Mouse (Mus musculus): Measurements from ENCODE around the gene Tssk3.

Gene Tssk3

GRCm38 (mm10) chr4:129507434-129508236 is 16.8 kb upstream of the Tssk3 start:
- H3K27me3 ChIP-seq (ENCODE audit: insufficient read depth, low read length) = no peaks in the 10 kb centered on the region
- no peaks in the 10 kb centered on the region for H3K9me3 ChIP-seq (ENCODE audit: low read length)
- TF ChIP-seq CTCF (conservative IDR thresholded peaks at IDR 0.05; ENCODE audit: low read length) (no peak), NANOG (IDR thresholded peaks at IDR 0.05; ENCODE audit: borderline replicate concordance, low read length) (no peak), POU5F1 (IDR thresholded peaks at IDR 0.05; ENCODE audit: borderline replicate concordance, low read length) (no peak)
- H3K4me1 ChIP-seq (replicated peaks; ENCODE audit: low read depth, low read length) = peaks cover 87% of the 10 kb centered on the region
- no peaks in the 10 kb centered on the region for H3K36me3 ChIP-seq (ENCODE audit: insufficient read depth, low read length)
- H3K4me3 ChIP-seq (replicated peaks; ENCODE audit: low read length) = no peak overlapping the region; the same call in 1 of the 2 replicates

- TF ChIP-seq NANOG (IDR thresholded peaks at IDR 0.05; ENCODE audit: borderline replicate concordance, low read length) (no peak), CTCF (conservative IDR thresholded peaks at IDR 0.05; ENCODE audit: low read length) (no peak), POU5F1 (IDR thresholded peaks at IDR 0.05; ENCODE audit: borderline replicate concordance, low read length) (no peak)
- Histone ChIP-seq H3K4me1 (replicated peaks; ENCODE audit: low read depth, low read length) (peaks cover 78% of the 10 kb centered on the region), H3K4me3 (replicated peaks; ENCODE audit: low read length) (no peak overlapping the region), H3K36me3 (ENCODE audit: insufficient read depth, low read length) (no peaks in the 10 kb centered on the region), H3K9me3 (ENCODE audit: low read length) (no peaks in the 10 kb centered on the region), H3K27me3 (ENCODE audit: insufficient read depth, low read length) (no peaks in the 10 kb centered on the region)
These were observed 14.7 kb upstream of the Tssk3 start for GRCm38 (mm10) chr4:129505511-129505910.

DNA sequence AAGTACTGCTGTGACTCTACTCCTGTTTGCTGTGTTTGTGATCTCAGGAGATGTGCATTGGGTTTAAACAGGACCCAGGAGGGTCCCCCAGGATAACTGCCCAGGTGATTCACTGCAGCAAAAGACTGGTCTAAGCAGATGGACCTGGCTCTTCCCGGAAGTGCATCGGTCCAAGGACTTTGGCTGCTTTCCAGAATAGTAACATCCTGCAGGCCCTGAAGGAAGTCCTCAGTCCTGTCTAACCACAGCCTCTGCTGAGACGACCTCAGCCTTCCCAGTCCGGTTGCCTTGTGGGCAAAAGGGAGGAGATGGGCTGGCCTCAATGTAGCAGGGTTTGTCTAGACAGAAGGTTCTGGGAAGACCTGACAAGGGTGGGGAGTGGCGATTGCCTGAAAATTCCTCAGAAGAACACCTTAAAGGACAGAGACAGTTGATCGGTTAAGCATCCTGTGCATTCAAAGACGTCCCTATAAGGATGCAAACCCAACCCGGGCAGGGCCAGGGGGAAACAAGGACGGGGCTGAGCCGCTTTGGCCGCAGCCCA is 12.2 kb upstream of the Tssk3 start:
- no peak for TF ChIP-seq POU5F1 (IDR thresholded peaks at IDR 0.05; ENCODE audit: borderline replicate concordance, low read length)
- peak; percentile 57; the same call in 1 of the 2 replicates for TF ChIP-seq NANOG (IDR thresholded peaks at IDR 0.05; ENCODE audit: borderline replicate concordance, low read length)
- H3K4me1 ChIP-seq (replicated peaks; ENCODE audit: low read depth, low read length) = peaks cover 75% of the 10 kb centered on the region
- H3K36me3 ChIP-seq (ENCODE audit: insufficient read depth, low read length) = no peaks in the 10 kb centered on the region
- H3K4me3 ChIP-seq (replicated peaks; ENCODE audit: low read length) = peak overlapping the region; percentile 21
- H3K27me3 ChIP-seq (ENCODE audit: insufficient read depth, low read length) = no peaks in the 10 kb centered on the region
- no peaks in the 10 kb centered on the region for H3K9me3 ChIP-seq (ENCODE audit: low read length)

- Histone ChIP-seq H3K27me3 (ENCODE audit: insufficient read depth, low read length) (no peaks in the 10 kb centered on the region), H3K4me1 (replicated peaks; ENCODE audit: low read depth, low read length) (peaks cover 75% of the 10 kb centered on the region), H3K9me3 (ENCODE audit: low read length) (no peaks in the 10 kb centered on the region), H3K4me3 (replicated peaks; ENCODE audit: low read length) (peak overlapping the region; percentile 21), H3K36me3 (ENCODE audit: insufficient read depth, low read length) (no peaks in the 10 kb centered on the region)
- TF ChIP-seq CTCF (conservative IDR thresholded peaks at IDR 0.05; ENCODE audit: low read length) (no peak), NANOG (IDR thresholded peaks at IDR 0.05; ENCODE audit: borderline replicate concordance, low read length) (no peak), POU5F1 (IDR thresholded peaks at IDR 0.05; ENCODE audit: borderline replicate concordance, low read length) (no peak)
These were observed 11.6 kb upstream of the Tssk3 start for GRCm38 (mm10) chr4:129502327-129502888.

DNA sequence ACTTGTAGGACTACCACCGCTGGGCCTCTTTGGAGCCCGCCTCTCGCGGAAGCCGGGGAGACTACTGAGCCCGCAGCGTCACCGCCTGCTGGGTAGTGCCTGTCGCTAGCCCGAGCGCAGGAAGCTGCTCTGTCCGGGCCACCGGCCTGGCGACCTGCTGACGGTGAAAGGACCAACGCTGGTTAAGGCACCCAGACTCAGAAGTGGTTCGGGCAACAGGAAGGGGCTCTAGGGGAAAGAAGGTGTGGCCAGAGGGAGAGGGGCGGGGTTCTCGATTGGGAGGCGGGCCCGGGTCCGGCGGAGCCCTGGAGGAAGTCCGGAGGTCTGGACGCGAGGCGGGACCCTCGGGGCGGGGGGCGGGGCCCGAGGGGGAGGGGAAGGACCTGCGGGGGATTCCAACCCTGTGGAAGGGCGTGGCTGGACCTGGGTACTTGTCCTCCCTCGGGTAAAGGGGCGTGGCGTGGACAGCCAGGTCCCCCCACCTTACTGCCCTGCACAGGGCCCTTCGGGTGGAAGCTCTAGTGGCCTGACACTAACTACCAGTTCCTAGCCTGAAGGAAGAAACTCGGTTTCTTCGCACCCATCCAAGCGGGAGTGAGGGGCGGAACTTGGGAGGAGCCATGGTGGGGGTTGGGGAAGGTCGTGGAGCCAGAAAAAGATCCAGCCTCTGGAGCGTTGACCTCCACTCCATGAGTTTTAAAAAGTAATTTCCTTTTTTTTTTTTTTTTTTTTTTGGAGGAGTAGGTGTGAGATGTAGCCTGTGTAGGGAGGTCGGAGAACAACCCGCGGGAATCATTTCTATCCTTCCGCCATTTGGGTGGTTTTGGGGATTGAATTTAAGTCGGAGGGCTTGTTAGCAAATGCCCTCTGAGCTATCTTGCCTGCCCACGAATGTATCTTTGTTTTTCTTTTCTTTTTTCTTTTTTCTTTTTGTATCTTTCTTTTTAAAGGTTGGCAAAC is 10.1 kb upstream of the Tssk3 start:
- Histone ChIP-seq H3K9me3 (ENCODE audit: low read length) (no peaks in the 10 kb centered on the region), H3K4me1 (replicated peaks; ENCODE audit: low read depth, low read length) (peaks cover 83% of the 10 kb centered on the region), H3K36me3 (ENCODE audit: insufficient read depth, low read length) (no peaks in the 10 kb centered on the region), H3K27me3 (ENCODE audit: insufficient read depth, low read length) (no peaks in the 10 kb centered on the region), H3K4me3 (replicated peaks; ENCODE audit: low read length) (peak overlapping the region; percentile 81)
- TF ChIP-seq CTCF (conservative IDR thresholded peaks at IDR 0.05; ENCODE audit: low read length) (no peak), NANOG (IDR thresholded peaks at IDR 0.05; ENCODE audit: borderline replicate concordance, low read length) (no peak), POU5F1 (IDR thresholded peaks at IDR 0.05; ENCODE audit: borderline replicate concordance, low read length) (no peak)

GRCm38 (mm10) chr4:129500017-129500416 is 9.2 kb upstream of the Tssk3 start:
- peak overlapping the region; percentile 81 for H3K4me3 ChIP-seq (replicated peaks; ENCODE audit: low read length)
- no peaks in the 10 kb centered on the region for H3K27me3 ChIP-seq (ENCODE audit: insufficient read depth, low read length)
- H3K4me1 ChIP-seq (replicated peaks; ENCODE audit: low read depth, low read length) = peaks cover 83% of the 10 kb centered on the region
- no peaks in the 10 kb centered on the region for H3K9me3 ChIP-seq (ENCODE audit: low read length)
- TF ChIP-seq POU5F1 (IDR thresholded peaks at IDR 0.05; ENCODE audit: borderline replicate concordance, low read length) = no peak
- no peaks in the 10 kb centered on the region for H3K36me3 ChIP-seq (ENCODE audit: insufficient read depth, low read length)

GRCm38 (mm10) chr4:129498941-129499340 is 8.1 kb upstream of the Tssk3 start:
- H3K9me3 ChIP-seq (ENCODE audit: low read length) = no peaks in the 10 kb centered on the region
- H3K4me3 ChIP-seq (replicated peaks; ENCODE audit: low read length) = peak overlapping the region; percentile 81
- TF ChIP-seq NANOG (IDR thresholded peaks at IDR 0.05; ENCODE audit: borderline replicate concordance, low read length) (no peak), POU5F1 (IDR thresholded peaks at IDR 0.05; ENCODE audit: borderline replicate concordance, low read length) (no peak)
- H3K27me3 ChIP-seq (ENCODE audit: insufficient read depth, low read length) = no peaks in the 10 kb centered on the region
- H3K36me3 ChIP-seq (ENCODE audit: insufficient read depth, low read length) = no peaks in the 10 kb centered on the region
- H3K4me1 ChIP-seq (replicated peaks; ENCODE audit: low read depth, low read length) = peaks cover 83% of the 10 kb centered on the region

DNA sequence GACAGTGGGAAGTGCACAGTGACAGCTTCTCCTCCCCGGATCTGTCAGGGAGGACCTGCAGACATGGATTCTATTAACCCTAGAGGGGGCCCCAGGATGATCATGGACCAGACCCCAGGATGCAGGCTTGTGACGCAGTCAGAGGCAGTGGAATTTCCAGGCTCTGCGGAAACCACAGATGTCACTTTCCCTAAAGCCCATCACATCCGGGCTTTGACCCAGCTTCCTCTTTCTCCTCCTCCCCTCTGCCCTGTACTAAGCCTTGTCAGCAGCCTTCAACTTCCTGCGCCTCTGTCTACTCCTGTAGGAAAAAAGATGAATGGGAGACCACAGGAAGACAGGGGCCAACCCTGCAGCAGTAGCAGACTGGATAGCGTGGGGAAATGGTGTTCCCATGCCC is 5.8 kb upstream of the Tssk3 start:
- Histone ChIP-seq H3K9me3 (ENCODE audit: low read length) (no peaks in the 10 kb centered on the region), H3K36me3 (ENCODE audit: insufficient read depth, low read length) (no peaks in the 10 kb centered on the region), H3K4me3 (replicated peaks; ENCODE audit: low read length) (no peak overlapping the region), H3K4me1 (replicated peaks; ENCODE audit: low read depth, low read length) (peaks cover 66% of the 10 kb centered on the region), H3K27me3 (ENCODE audit: insufficient read depth, low read length) (peaks cover 11% of the 10 kb centered on the region)
- TF ChIP-seq NANOG (IDR thresholded peaks at IDR 0.05; ENCODE audit: borderline replicate concordance, low read length) (no peak), CTCF (conservative IDR thresholded peaks at IDR 0.05; ENCODE audit: low read length) (no peak), POU5F1 (IDR thresholded peaks at IDR 0.05; ENCODE audit: borderline replicate concordance, low read length) (no peak)

Measured in E14TG2a.4 (cell line).